Mouse (Mus musculus) heart, adult 2 months (tissue): ENCODE results near the gene Hipk4.

Experiments used
- CTCF ChIP-seq: fragments of 200-600 bp; IDR thresholded peaks from 2 replicates; pipeline ENCODE4 v1.8.1; 2022; ENCODE audit warnings: antibody characterized with exemption, mild to moderate bottlenecking, moderate library complexity
- POLR2A ChIP-seq: fragments of 200-500 bp; IDR thresholded peaks from 2 replicates; pipeline ENCODE4 v1.6.1; 2011; ENCODE audit warnings: mild to moderate bottlenecking, low read depth, low read length, control low read depth; ENCODE audit not compliant: insufficient read depth

DNA sequence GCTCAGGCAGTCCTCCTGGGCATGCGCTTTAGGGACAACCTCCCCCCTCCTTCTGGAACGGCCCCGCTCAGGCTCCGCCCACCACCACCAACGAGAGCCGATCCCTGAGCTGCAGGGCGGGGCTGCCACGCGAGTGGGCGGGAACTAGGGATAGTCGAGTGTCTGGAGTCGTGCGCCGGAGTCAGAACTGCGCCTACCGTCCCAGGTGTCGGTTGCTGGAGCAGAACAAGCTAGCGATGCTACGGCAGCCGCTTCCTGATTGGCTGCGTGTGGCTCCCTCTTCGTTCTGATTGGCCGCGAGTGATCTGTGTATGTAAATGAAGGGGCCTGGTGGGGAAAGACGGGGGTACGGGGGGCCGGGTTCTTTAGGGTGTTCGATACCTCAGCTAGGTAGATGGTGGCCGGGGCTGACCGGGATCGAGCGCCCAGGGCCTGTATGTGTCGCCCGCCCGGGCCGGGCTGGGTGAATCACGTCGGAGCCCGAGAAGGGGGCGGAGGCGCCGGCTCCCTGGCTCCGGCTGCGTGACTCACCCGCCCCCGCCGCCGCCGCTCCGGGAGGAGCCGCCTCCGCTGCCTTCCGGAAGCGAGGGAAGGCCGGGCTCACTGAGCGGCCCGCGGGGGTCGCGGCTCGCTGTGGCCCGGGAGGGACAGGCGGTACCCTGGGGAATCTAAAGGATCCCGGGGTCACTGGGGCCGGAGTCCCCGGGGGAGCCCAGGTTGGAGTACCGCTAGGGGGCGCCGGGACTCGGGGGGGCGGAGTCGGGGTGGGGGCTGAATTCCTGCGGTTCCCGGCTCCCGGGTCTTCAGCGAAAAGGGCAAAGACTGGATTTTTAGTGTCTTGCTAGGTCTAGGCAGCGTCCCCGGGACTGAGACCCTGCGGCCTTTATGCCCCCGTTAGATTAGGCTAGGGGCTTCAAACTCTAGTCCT lies 36.0 kb upstream of the Hipk4 start, which contains the start of gene Sertad1:
- TF ChIP-seq CTCF (peak; percentile 89), POLR2A (peak; percentile 100)
